Mouse (Mus musculus) layer of hippocampus, adult 8-10 months (tissue): ENCODE measurements at regions not wholly inside any gene's neighbourhood (a gene's known extent, or its start where the extent isn't known, plus 50 kb on each side); places are given as distances from the start of the nearest gene placed in this dataset.
"Not testable (repeated sequence)": the region's sequence is repeated elsewhere in the genome, so short reads cannot be mapped to it uniquely, and the experiment has no call there.

Experiments used
- DNase-seq, 2 experiments: peaks; one replicate each; pipeline ENCODE4 v3.0.0; 2022; ENCODE audit warnings: low spot score in 2 of 2

- no peak for DNase-seq
These were observed 398.3 kb downstream of the Gm4340 start for GRCm38 (mm10) chr10:104592009-104592603.

GRCm38 (mm10) chr10:104595920-104596319 is 402.1 kb downstream of the Gm4340 start:
- DNase-seq = peak in 1 of 2 experiments; percentile 10

GRCm38 (mm10) chr10:104627629-104628028 is 433.8 kb downstream of the Gm4340 start:
- no peak for DNase-seq

GRCm38 (mm10) chr10:104651020-104651419 is 457.2 kb downstream of the Gm4340 start:
- no peak for DNase-seq

GRCm38 (mm10) chr10:104660298-104660697 is 466.5 kb downstream of the Gm4340 start:
- no peak for DNase-seq

- no peak for DNase-seq
These were observed 467.8 kb downstream of the Gm4340 start for GRCm38 (mm10) chr10:104661672-104662071.

- DNase-seq = no peak
These were observed 474.4 kb downstream of the Gm4340 start for GRCm38 (mm10) chr10:104668286-104668685.

GRCm38 (mm10) chr10:104684717-104685336 is 491.0 kb downstream of the Gm4340 start:
- no peak for DNase-seq

GRCm38 (mm10) chr10:104685857-104686256 is 492.0 kb downstream of the Gm4340 start:
- no peak for DNase-seq

- DNase-seq = peak; percentile 4 to 13
These were observed 492.8 kb downstream of the Gm4340 start for GRCm38 (mm10) chr10:104686669-104687068.

GRCm38 (mm10) chr10:104694974-104695373 is 501.1 kb downstream of the Gm4340 start:
- no peak for DNase-seq

- no peak for DNase-seq
These were observed 515.1 kb downstream of the Gm4340 start for GRCm38 (mm10) chr10:104708926-104709325.

- DNase-seq = not testable (repeated sequence)
These were observed 519.6 kb downstream of the Gm4340 start for GRCm38 (mm10) chr10:104713281-104713915.
